Mouse (Mus musculus): ENCODE results near the gene Tnks1bp1. TPM values are rescaled to one million over a fixed set of nuclear protein-coding genes. Genes with fewer than 3 reads are reported as not detected.

Gene Tnks1bp1
- 55.4 and 62.8 TPM in 2 replicates for polyA plus RNA-seq (2012; rRNA removed)

DNA sequence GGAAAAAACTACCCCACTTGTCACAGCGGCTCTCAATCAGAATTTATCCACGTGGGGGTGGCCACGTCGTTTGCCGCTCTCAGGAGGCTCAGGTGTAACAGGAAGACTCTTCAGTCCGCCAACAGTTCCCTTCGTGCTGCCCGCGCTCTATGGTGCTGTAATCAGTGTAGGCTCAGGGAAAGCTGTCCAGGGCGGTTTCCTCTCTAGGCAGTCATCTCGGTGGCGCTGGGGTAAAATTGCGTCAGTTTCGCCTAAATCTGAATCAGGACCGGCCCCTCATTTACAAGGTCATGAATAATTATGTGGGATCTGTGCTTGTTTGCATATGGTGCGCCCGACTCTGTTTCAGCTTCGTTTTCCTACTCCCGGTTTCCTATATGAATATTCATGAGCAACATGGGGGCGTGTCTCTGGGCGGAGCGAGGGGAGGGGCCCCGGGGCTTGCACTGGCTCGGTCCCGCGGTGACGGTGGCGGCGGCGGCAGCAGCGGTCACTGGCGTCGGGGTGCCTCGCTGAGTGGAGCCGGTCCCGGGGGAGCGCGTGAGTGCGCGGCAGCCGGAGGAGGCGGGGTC, at the start of gene Tnks1bp1:
TSS of gene Tnks1bp1 (plus strand) at position 427 of the 572 bp plus-strand sequence.
- Histone ChIP-seq H3K4me1 (ENCODE audit: control insufficient read depth, insufficient read depth, low read length) (peaks cover 4% of the 10 kb centered on the region; the same call in 1 of the 2 replicates), H3K4me3 (ENCODE audit: insufficient read depth, low read length) (peak within 1 kb of the TSS; percentile 87)
- TF ChIP-seq POLR2A (IDR thresholded peaks at IDR 0.05; ENCODE audit: extremely low read depth, insufficient read depth, low read length): peak; percentile 35; the same call in 1 of the 2 replicates
- no peak for TF ChIP-seq CTCF (IDR thresholded peaks at IDR 0.05; ENCODE audit: extremely low read depth, insufficient read depth, low read length)

GRCm38 (mm10) chr2:84999486-85000181, 48.2 kb upstream of the Tnks1bp1 start:
- Histone ChIP-seq H3K27ac (ENCODE audit: insufficient read depth, low read length) (no peak overlapping the region), H3K4me3 (ENCODE audit: insufficient read depth, low read length) (no peak overlapping the region), H3K4me1 (ENCODE audit: control insufficient read depth, insufficient read depth, low read length) (0 out of 2 replicates have a peak, but pooled peaks cover 1% of the 10 kb centered on the region)
- TF ChIP-seq POLR2A (IDR thresholded peaks at IDR 0.05; ENCODE audit: extremely low read depth, insufficient read depth, low read length) (no peak), CTCF (IDR thresholded peaks at IDR 0.05; ENCODE audit: extremely low read depth, insufficient read depth, low read length) (no peak)

More for the DNA sequence above, at the start of gene Tnks1bp1:
- peak within 1 kb of the TSS; percentile 99 for H3K27ac ChIP-seq (ENCODE audit: insufficient read depth, low read length)

GRCm38 (mm10) chr2:85001497-85001896, 46.3 kb upstream of the Tnks1bp1 start:
- no peak for TF ChIP-seq POLR2A (IDR thresholded peaks at IDR 0.05; ENCODE audit: extremely low read depth, insufficient read depth, low read length)
- no peak for TF ChIP-seq CTCF (IDR thresholded peaks at IDR 0.05; ENCODE audit: extremely low read depth, insufficient read depth, low read length)
- no peak overlapping the region for H3K27ac ChIP-seq (ENCODE audit: insufficient read depth, low read length)
- H3K4me3 ChIP-seq (ENCODE audit: insufficient read depth, low read length): no peak overlapping the region
- 0 out of 2 replicates have a peak, but pooled peaks cover 1% of the 10 kb centered on the region for H3K4me1 ChIP-seq (ENCODE audit: control insufficient read depth, insufficient read depth, low read length)

- Histone ChIP-seq H3K4me3 (ENCODE audit: insufficient read depth, low read length) (no peak overlapping the region), H3K4me1 (ENCODE audit: control insufficient read depth, insufficient read depth, low read length) (0 out of 2 replicates have a peak, but pooled peaks cover 1% of the 10 kb centered on the region), H3K27ac (ENCODE audit: insufficient read depth, low read length) (no peak overlapping the region)
- no peak for TF ChIP-seq CTCF (IDR thresholded peaks at IDR 0.05; ENCODE audit: extremely low read depth, insufficient read depth, low read length)
- TF ChIP-seq POLR2A (IDR thresholded peaks at IDR 0.05; ENCODE audit: extremely low read depth, insufficient read depth, low read length): no peak
Observed at GRCm38 (mm10) chr2:85002575-85002974, 45.2 kb upstream of the Tnks1bp1 start.

- 0 out of 2 replicates have a peak overlapping the region, but pooled peaks have one; percentile 6 for H3K27ac ChIP-seq (ENCODE audit: insufficient read depth, low read length)
- 0 out of 2 replicates have a peak, but pooled peaks cover 1% of the 10 kb centered on the region for H3K4me1 ChIP-seq (ENCODE audit: control insufficient read depth, insufficient read depth, low read length)
- no peak overlapping the region for H3K4me3 ChIP-seq (ENCODE audit: insufficient read depth, low read length)
- no peak for TF ChIP-seq CTCF (IDR thresholded peaks at IDR 0.05; ENCODE audit: extremely low read depth, insufficient read depth, low read length)
- no peak for TF ChIP-seq POLR2A (IDR thresholded peaks at IDR 0.05; ENCODE audit: extremely low read depth, insufficient read depth, low read length)
Observed at GRCm38 (mm10) chr2:85004341-85004740, 43.5 kb upstream of the Tnks1bp1 start.

DNA sequence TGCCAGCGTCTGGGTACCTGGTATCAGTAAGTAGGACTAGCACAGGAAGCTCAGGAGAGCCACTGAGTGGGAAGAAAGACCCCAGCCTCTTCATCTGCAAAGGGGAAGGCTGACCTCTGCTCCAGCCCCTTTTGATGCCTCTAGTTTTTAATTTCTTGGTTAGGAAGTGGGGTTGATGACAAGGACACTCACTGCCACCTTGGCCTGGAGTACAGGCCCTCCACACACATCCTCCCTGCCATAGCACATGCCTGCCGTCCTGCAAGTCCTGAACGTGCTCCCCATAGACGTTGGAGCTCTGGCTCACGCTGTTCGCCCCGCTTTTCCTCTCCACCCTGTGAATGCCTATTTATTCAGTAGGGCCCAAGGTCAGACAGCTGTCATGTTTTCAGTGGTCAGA, 41.2 kb upstream of the Tnks1bp1 start:
- Histone ChIP-seq H3K4me3 (ENCODE audit: insufficient read depth, low read length) (no peak overlapping the region), H3K4me1 (ENCODE audit: control insufficient read depth, insufficient read depth, low read length) (0 out of 2 replicates have a peak, but pooled peaks cover 1% of the 10 kb centered on the region), H3K27ac (ENCODE audit: insufficient read depth, low read length) (no peak overlapping the region)
- TF ChIP-seq CTCF (IDR thresholded peaks at IDR 0.05; ENCODE audit: extremely low read depth, insufficient read depth, low read length): no peak
- no peak for TF ChIP-seq POLR2A (IDR thresholded peaks at IDR 0.05; ENCODE audit: extremely low read depth, insufficient read depth, low read length)

DNA sequence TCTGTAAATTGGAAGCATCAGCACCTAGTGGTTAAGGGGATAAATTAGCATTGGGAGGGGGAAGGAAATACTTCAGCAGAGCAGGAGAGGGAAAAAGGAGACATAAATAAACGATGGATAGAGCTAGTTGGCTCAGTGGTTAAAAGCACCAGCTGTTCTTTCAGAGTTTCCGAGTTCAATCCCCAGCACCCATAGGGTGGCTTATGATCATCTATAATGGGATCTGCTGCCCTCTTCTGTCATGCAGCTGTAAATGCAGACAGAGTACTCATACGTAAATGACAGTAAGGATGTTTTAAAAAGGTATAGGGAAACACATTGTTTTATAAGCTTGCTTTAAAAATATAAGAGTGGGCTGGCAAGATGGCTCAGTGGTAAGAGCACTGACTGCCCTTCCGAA, 40.1 kb upstream of the Tnks1bp1 start:
- H3K27ac ChIP-seq (ENCODE audit: insufficient read depth, low read length): no peak overlapping the region
- no peak overlapping the region for H3K4me3 ChIP-seq (ENCODE audit: insufficient read depth, low read length)
- TF ChIP-seq CTCF (IDR thresholded peaks at IDR 0.05; ENCODE audit: extremely low read depth, insufficient read depth, low read length) (peak; percentile 35; the same call in 1 of the 2 replicates), POLR2A (IDR thresholded peaks at IDR 0.05; ENCODE audit: extremely low read depth, insufficient read depth, low read length) (no peak)
- peaks cover 1% of the 10 kb centered on the region; the same call in 1 of the 2 replicates for H3K4me1 ChIP-seq (ENCODE audit: control insufficient read depth, insufficient read depth, low read length)

- TF ChIP-seq POLR2A (IDR thresholded peaks at IDR 0.05; ENCODE audit: extremely low read depth, insufficient read depth, low read length) (no peak), CTCF (IDR thresholded peaks at IDR 0.05; ENCODE audit: extremely low read depth, insufficient read depth, low read length) (no peak)
- H3K4me3 ChIP-seq (ENCODE audit: insufficient read depth, low read length): no peak overlapping the region
- H3K27ac ChIP-seq (ENCODE audit: insufficient read depth, low read length): no peak overlapping the region
- H3K4me1 ChIP-seq (ENCODE audit: control insufficient read depth, insufficient read depth, low read length): peaks cover under 1% of the 10 kb centered on the region; the same call in 1 of the 2 replicates
Observed at GRCm38 (mm10) chr2:85009212-85009611, 38.6 kb upstream of the Tnks1bp1 start.

DNA sequence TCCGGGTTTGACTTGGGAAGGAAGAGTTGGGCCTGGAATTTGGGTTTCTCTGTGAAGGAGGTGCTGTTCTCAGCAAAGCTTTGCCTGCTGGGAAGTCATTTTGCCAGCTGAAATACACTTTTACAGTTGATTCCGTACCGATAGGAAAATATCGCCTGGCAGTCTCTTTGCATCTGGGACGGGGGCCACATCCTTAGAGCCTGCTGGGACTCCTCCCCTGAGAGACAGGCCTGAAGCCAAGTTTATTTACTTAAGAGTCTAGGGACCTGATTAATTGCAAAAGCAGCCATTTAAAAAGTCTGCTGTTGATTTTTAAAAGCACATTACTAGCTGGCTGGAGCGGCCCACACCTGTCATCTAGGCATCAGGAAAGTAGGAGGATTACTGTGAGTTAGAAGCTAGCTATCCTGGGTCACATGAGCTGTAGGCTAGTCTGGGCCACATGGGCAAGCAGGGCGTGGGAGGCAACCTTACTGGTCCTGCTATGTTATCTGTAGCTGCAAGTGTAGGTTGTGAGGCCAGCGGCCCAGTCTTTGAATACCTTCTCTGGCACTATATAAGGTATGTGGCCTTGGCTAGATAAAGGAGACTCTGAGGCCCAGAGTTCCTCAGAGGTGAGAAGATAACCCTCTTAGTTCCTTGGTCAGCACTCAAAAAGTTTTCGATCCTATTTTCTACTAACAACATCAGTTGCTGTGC, 35.8 kb upstream of the Tnks1bp1 start:
- Histone ChIP-seq H3K4me3 (ENCODE audit: insufficient read depth, low read length) (no peak overlapping the region), H3K4me1 (ENCODE audit: control insufficient read depth, insufficient read depth, low read length) (no peaks in the 10 kb centered on the region; the same call in 1 of the 2 replicates), H3K27ac (ENCODE audit: insufficient read depth, low read length) (no peak overlapping the region)
- TF ChIP-seq POLR2A (IDR thresholded peaks at IDR 0.05; ENCODE audit: extremely low read depth, insufficient read depth, low read length) (no peak), CTCF (IDR thresholded peaks at IDR 0.05; ENCODE audit: extremely low read depth, insufficient read depth, low read length) (no peak)

All from cortical plate, adult 2 months (tissue).